Mouse (Mus musculus) kidney, adult 9 months (tissue): ENCODE results near the gene Zfp11.
"Not testable (repeated sequence)": the region's sequence is repeated elsewhere in the genome, so short reads cannot be mapped to it uniquely, and the experiment has no call there.

Experiments used
- DNase-seq: peaks from one replicate; pipeline ENCODE4 v3.0.0; 2022

Zfp11 gene

GRCm38 (mm10) chr5:129670036-129670458, at the start of gene Zfp11:
Zfp11 (minus strand) TSS chr5:129670099.
- DNase-seq, result peak; percentile 86

- DNase-seq, result no peak
Observed at GRCm38 (mm10) chr5:129717016-129717415, 47.1 kb upstream of the Zfp11 start.

GRCm38 (mm10) chr5:129715326-129715861, 45.5 kb upstream of the Zfp11 start, which contains the start of gene Mrps17:
Mrps17 (plus strand) TSS chr5:129715497.
- DNase-seq, result peak; percentile 97

GRCm38 (mm10) chr5:129708412-129708811, 38.5 kb upstream of the Zfp11 start, which contains the start of gene Sept14:
Sept14 (minus strand) TSS chr5:129708512.
- no peak for DNase-seq

GRCm38 (mm10) chr5:129703368-129703767, 33.5 kb upstream of the Zfp11 start:
- no peak for DNase-seq

GRCm38 (mm10) chr5:129701706-129702105, 31.8 kb upstream of the Zfp11 start:
- DNase-seq, result no peak

- DNase-seq, result no peak
Observed at GRCm38 (mm10) chr5:129700506-129700905, 30.6 kb upstream of the Zfp11 start.

GRCm38 (mm10) chr5:129690528-129690927, 20.6 kb upstream of the Zfp11 start:
- no peak for DNase-seq

GRCm38 (mm10) chr5:129687621-129688020, 17.7 kb upstream of the Zfp11 start:
- DNase-seq, result peak; percentile 65

GRCm38 (mm10) chr5:129685141-129685540, 15.2 kb upstream of the Zfp11 start:
- DNase-seq, result not testable (repeated sequence)

- DNase-seq, result peak; percentile 19
Observed at GRCm38 (mm10) chr5:129669453-129670035, 355 bp downstream of the Zfp11 start.

GRCm38 (mm10) chr5:129667851-129668250, 2.0 kb downstream of the Zfp11 start:
- no peak for DNase-seq

GRCm38 (mm10) chr5:129666271-129666909, 3.5 kb downstream of the Zfp11 start:
- no peak for DNase-seq

GRCm38 (mm10) chr5:129664090-129664489, 5.8 kb downstream of the Zfp11 start:
- no peak for DNase-seq

GRCm38 (mm10) chr5:129657931-129658330, 12.0 kb downstream of the Zfp11 start:
- DNase-seq, result no peak

- DNase-seq, result no peak
Observed at GRCm38 (mm10) chr5:129657016-129657415, 12.9 kb downstream of the Zfp11 start.

GRCm38 (mm10) chr5:129650858-129651257, 19.0 kb downstream of the Zfp11 start:
- no peak for DNase-seq

GRCm38 (mm10) chr5:129632270-129633250, 37.3 kb downstream of the Zfp11 start:
- DNase-seq, result not testable (repeated sequence)

- peak; percentile 37 for DNase-seq
Observed at GRCm38 (mm10) chr5:129626586-129626985, 43.3 kb downstream of the Zfp11 start.

- DNase-seq, result peak; percentile 69
Observed at GRCm38 (mm10) chr5:129626099-129626498, 43.8 kb downstream of the Zfp11 start.

GRCm38 (mm10) chr5:129621361-129621760, 48.5 kb downstream of the Zfp11 start:
- peak; percentile 65 for DNase-seq

GRCm38 (mm10) chr5:129620600-129620999, 49.3 kb downstream of the Zfp11 start:
- DNase-seq, result peak; percentile 25

GRCm38 (mm10) chr5:129611060-129611459, 58.8 kb downstream of the Zfp11 start:
- peak; percentile 86 for DNase-seq
